8 mouse cellular contexts compared by ENCODE assay signal in the genomic region with DNA sequence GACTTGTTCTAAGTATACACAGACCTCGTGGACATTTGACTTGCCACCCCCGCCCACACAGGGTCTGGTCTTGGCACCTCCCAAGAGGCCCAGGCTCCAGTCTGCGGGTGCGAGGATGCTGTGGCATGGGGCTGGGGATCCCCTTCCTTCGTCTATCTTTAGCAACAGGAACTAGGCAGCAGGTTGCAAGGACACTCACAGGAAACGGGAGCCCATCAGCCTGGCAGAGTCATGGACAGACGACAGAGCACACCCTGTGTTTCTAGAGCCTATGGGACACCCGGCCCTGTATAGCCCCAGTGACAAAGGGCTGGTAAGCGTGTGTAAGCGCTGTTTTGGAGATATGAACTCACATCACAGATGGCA. TPM values are rescaled to one million over a fixed set of nuclear protein-coding genes. Genes with fewer than 3 reads are reported as not detected.
DNase-seq lines count a peak whose midpoint lies in the region; ATAC-seq and TF ChIP-seq lines count a peak whose summit lies in the region.

No protein-coding gene starts in this region.

- no peak; the same call in 1 of the 2 replicates for ATAC-seq in heart, embryonic 11.5 days (replicated peaks; ENCODE audit: insufficient number of reproducible peaks, low FRiP score, low TSS enrichment)
- ATAC-seq in lung, embryonic 16.5 days (ENCODE audit: low read depth) = no peak

- H3K4me2 ChIP-seq in heart, embryonic 11.5 days = no peak overlapping the region
- no peak overlapping the region for H3K4me2 ChIP-seq in lung, embryonic 16.5 days (ENCODE audit: low read depth, low read length)

- H3K4me3 ChIP-seq in heart, embryonic 11.5 days (ENCODE audit: low read depth, low read length) = no peak overlapping the region
- H3K4me3 ChIP-seq in lung, embryonic 16.5 days (ENCODE audit: low read length) = no peak overlapping the region
- no peak overlapping the region for H3K4me3 ChIP-seq in cerebellum, adult 2 months (replicated peaks; ENCODE audit: insufficient read depth, low read depth, low read length)

- H3K4me1 ChIP-seq in heart, embryonic 11.5 days (ENCODE audit: control insufficient read depth, insufficient read depth, low read length) = peaks cover 77% of the 10 kb centered on the region
- H3K4me1 ChIP-seq in lung, embryonic 16.5 days (replicated peaks; ENCODE audit: control insufficient read depth, insufficient read depth, low read length) = peaks cover 45% of the 10 kb centered on the region
- peaks cover 62% of the 10 kb centered on the region for H3K4me1 ChIP-seq in cerebellum, adult 2 months (ENCODE audit: control insufficient read depth, insufficient read depth, low read length)

- peak; percentile 51 for DNase-seq in cerebellum, adult 9-11 months
- DNase-seq in cerebellum, adult 8-10 months = no peak
- peak; percentile 67 for DNase-seq in 416B (ENCODE audit: low read depth)
- no peak for DNase-seq in ovary, adult 18-20 months (ENCODE audit: low spot score)
- DNase-seq in cerebellum, adult 2 months = no peak
- DNase-seq in urinary bladder, postnatal 36 days (ENCODE audit: low spot score in 2 of 2) = no peak

- peaks cover 18% of the 10 kb centered on the region for H3K36me3 ChIP-seq in heart, embryonic 11.5 days (ENCODE audit: control insufficient read depth, insufficient read depth, low read length)
- peaks cover 29% of the 10 kb centered on the region for H3K36me3 ChIP-seq in lung, embryonic 16.5 days (ENCODE audit: control insufficient read depth, insufficient read depth, low read length)

- no peak for TF ChIP-seq POLR2A in cerebellum, adult 2 months (IDR thresholded peaks at IDR 0.05; ENCODE audit: borderline replicate concordance, insufficient read depth, low read length)

- TF ChIP-seq CTCF in cerebellum, adult 2 months (IDR thresholded peaks at IDR 0.05; ENCODE audit: borderline replicate concordance, insufficient read depth, low read depth, low read length) = no peak

- no peaks in the 10 kb centered on the region for H3K9me3 ChIP-seq in heart, embryonic 11.5 days (replicated peaks; ENCODE audit: control insufficient read depth, low read length)
- no peaks in the 10 kb centered on the region for H3K9me3 ChIP-seq in lung, embryonic 16.5 days (ENCODE audit: control insufficient read depth, low read length)

- H3K27ac ChIP-seq in heart, embryonic 11.5 days (ENCODE audit: low read depth, low read length) = peak overlapping the region; percentile 42
- H3K27ac ChIP-seq in lung, embryonic 16.5 days (ENCODE audit: low read length) = peak overlapping the region; percentile 77
- H3K27ac ChIP-seq in cerebellum, adult 2 months (ENCODE audit: insufficient read depth, low read length) = no peak overlapping the region

- no peak overlapping the region for H3K9ac ChIP-seq in heart, embryonic 11.5 days (ENCODE audit: low read depth, low read length)
- H3K9ac ChIP-seq in lung, embryonic 16.5 days (ENCODE audit: low read length) = no peak overlapping the region

- H3K27me3 ChIP-seq in heart, embryonic 11.5 days (ENCODE audit: control insufficient read depth, insufficient read depth, low read length) = no peaks in the 10 kb centered on the region
- no peaks in the 10 kb centered on the region for H3K27me3 ChIP-seq in lung, embryonic 16.5 days (ENCODE audit: control insufficient read depth, insufficient read depth, low read depth, low read length)
- H3K27me3 ChIP-seq in cerebellum, adult 2 months (ENCODE audit: control insufficient read depth, insufficient read depth, low read length) = no peaks in the 10 kb centered on the region

- WGBS in heart, embryonic 11.5 days (ENCODE audit: insufficient replicate concordance) = 36% methylated on average over 10 of the region's 10 CpGs
- WGBS in lung, embryonic 16.5 days = 49% methylated on average over 10 of the region's 10 CpGs
- 48% methylated on average over 10 of the region's 10 CpGs for WGBS in cerebellum, adult 2 months

RNA-seq across cellular contexts. Expression of a gene that starts 49.2 kb away (rescaled TPM):
- 1.0 and 1.1 TPM in 2 replicates for polyA plus RNA-seq in heart, embryonic 11.5 days (2014; fragmentation: Nextera tagmentation; extraction: Ambion mirVana)
- polyA plus RNA-seq in lung, embryonic 16.5 days (2015; fragmentation: Nextera tagmentation; extraction: Ambion mirVana) = 6.7 and 6.8 TPM in 2 replicates
- 0.61 and 1.4 TPM in 2 replicates for polyA plus RNA-seq in cerebellum, adult 2 months (2012; rRNA removed)

Comparison
In these comparisons a context has a peak if more than half of its experiments do, and no peak if none do; other contexts are left out.
1. DNase-seq: peak in cerebellum, adult 9-11 months (single experiment) and 416B (single experiment); none in cerebellum, adult 8-10 months (single experiment), ovary, adult 18-20 months (single experiment), cerebellum, adult 2 months (0 of 2) and urinary bladder, postnatal 36 days (0 of 2).